Mouse (Mus musculus) erythroblast, embryonic 14.5 days (primary cell): ENCODE results near the gene Zzef1.

Source experiments
- GATA1 ChIP-seq: IDR thresholded peaks from 2 replicates; pipeline ENCODE4 v1.6.1; 2012; ENCODE audit warnings: low read length, inconsistent platforms, mixed read lengths
- TAL1 ChIP-seq: IDR thresholded peaks from 3 replicates; pipeline ENCODE4 v1.6.1; 2012; ENCODE audit warnings: low read length, inconsistent platforms, mixed read lengths

- TF ChIP-seq GATA1 (no peak), TAL1 (no peak)
Observed at GRCm38 (mm10) chr11:72957318-72957717, 161.3 kb downstream of the Zzef1 start.
